Mouse (Mus musculus): Measurements from ENCODE around the gene Paqr5. TPM values are rescaled to one million over a fixed set of nuclear protein-coding genes. Genes with fewer than 3 reads are reported as not detected.

The Paqr5 gene
- polyA plus RNA-seq, 1 experiment from 2014 or later: 2.0 TPM

- Histone ChIP-seq H3K36me3 (no peaks in the 10 kb centered on the region), H3K4me1 (replicated peaks) (peaks cover 13% of the 10 kb centered on the region), H3K9me3 (no peaks in the 10 kb centered on the region), H3K9ac (replicated peaks) (no peak overlapping the region), H3K27ac (no peak overlapping the region), H3K27me3 (no peaks in the 10 kb centered on the region), H3K4me2 (no peak overlapping the region), H3K4me3 (replicated peaks) (no peak overlapping the region)
- ATAC-seq (ENCODE audit: insufficient number of reproducible peaks, insufficient read depth, low FRiP score, low TSS enrichment, low read depth): no peak
- WGBS: 70% methylated on average over 5 of the region's 5 CpGs
Observed at GRCm38 (mm10) chr9:62008360-62008759, 18.3 kb downstream of the Paqr5 start.

- H3K36me3 ChIP-seq: no peaks in the 10 kb centered on the region
- H3K27me3 ChIP-seq: no peaks in the 10 kb centered on the region
- no peak overlapping the region for H3K9ac ChIP-seq (replicated peaks)
- H3K4me2 ChIP-seq: no peak overlapping the region
- peaks cover 17% of the 10 kb centered on the region for H3K4me1 ChIP-seq (replicated peaks)
- WGBS: 59% methylated on average over 4 of the region's 4 CpGs
- no peak overlapping the region for H3K4me3 ChIP-seq (replicated peaks)
- H3K9me3 ChIP-seq: no peaks in the 10 kb centered on the region
- no peak overlapping the region for H3K27ac ChIP-seq
- no peak for ATAC-seq (ENCODE audit: insufficient number of reproducible peaks, insufficient read depth, low FRiP score, low TSS enrichment, low read depth)
Observed at GRCm38 (mm10) chr9:62007028-62007427, 19.6 kb downstream of the Paqr5 start.

- Histone ChIP-seq H3K9ac (replicated peaks) (no peak overlapping the region), H3K27ac (no peak overlapping the region), H3K4me1 (replicated peaks) (peaks cover 20% of the 10 kb centered on the region), H3K27me3 (0 out of 2 replicates have a peak, but pooled peaks cover 3% of the 10 kb centered on the region), H3K4me2 (no peak overlapping the region), H3K36me3 (no peaks in the 10 kb centered on the region), H3K4me3 (replicated peaks) (no peak overlapping the region), H3K9me3 (no peaks in the 10 kb centered on the region)
- WGBS: 43% methylated on average over 2 of the region's 2 CpGs
- no peak for ATAC-seq (ENCODE audit: insufficient number of reproducible peaks, insufficient read depth, low FRiP score, low TSS enrichment, low read depth)
Observed at GRCm38 (mm10) chr9:62003611-62004010, 23.0 kb downstream of the Paqr5 start.

GRCm38 (mm10) chr9:61999653-62000420, 26.8 kb downstream of the Paqr5 start:
- Histone ChIP-seq H3K9me3 (no peaks in the 10 kb centered on the region), H3K36me3 (no peaks in the 10 kb centered on the region), H3K9ac (replicated peaks) (no peak overlapping the region), H3K27ac (no peak overlapping the region), H3K4me2 (no peak overlapping the region), H3K4me1 (replicated peaks) (peaks cover 17% of the 10 kb centered on the region), H3K4me3 (replicated peaks) (no peak overlapping the region), H3K27me3 (0 out of 2 replicates have a peak, but pooled peaks cover 3% of the 10 kb centered on the region)
- ATAC-seq (ENCODE audit: insufficient number of reproducible peaks, insufficient read depth, low FRiP score, low TSS enrichment, low read depth): no peak
- 76% methylated on average over 6 of the region's 6 CpGs for WGBS

- 61% methylated on average over 6 of the region's 6 CpGs for WGBS
- no peak overlapping the region for H3K4me3 ChIP-seq (replicated peaks)
Observed at GRCm38 (mm10) chr9:61997860-61998259, 28.8 kb downstream of the Paqr5 start.

GRCm38 (mm10) chr9:61991158-61991557, 35.5 kb downstream of the Paqr5 start:
- Histone ChIP-seq H3K4me3 (replicated peaks) (no peak overlapping the region), H3K9ac (replicated peaks) (no peak overlapping the region), H3K4me2 (no peak overlapping the region), H3K9me3 (no peaks in the 10 kb centered on the region), H3K27ac (no peak overlapping the region), H3K36me3 (no peaks in the 10 kb centered on the region), H3K27me3 (no peaks in the 10 kb centered on the region), H3K4me1 (replicated peaks) (no peaks in the 10 kb centered on the region)
- 72% methylated on average over 4 of the region's 4 CpGs for WGBS
- no peak for ATAC-seq (ENCODE audit: insufficient number of reproducible peaks, insufficient read depth, low FRiP score, low TSS enrichment, low read depth)

More at GRCm38 (mm10) chr9:61997860-61998259, 28.8 kb downstream of the Paqr5 start:
- Histone ChIP-seq H3K9me3 (no peaks in the 10 kb centered on the region), H3K4me2 (no peak overlapping the region), H3K9ac (replicated peaks) (no peak overlapping the region), H3K4me1 (replicated peaks) (peaks cover 11% of the 10 kb centered on the region), H3K27ac (no peak overlapping the region), H3K36me3 (no peaks in the 10 kb centered on the region), H3K27me3 (0 out of 2 replicates have a peak, but pooled peaks cover 3% of the 10 kb centered on the region)
- ATAC-seq (ENCODE audit: insufficient number of reproducible peaks, insufficient read depth, low FRiP score, low TSS enrichment, low read depth): no peak

GRCm38 (mm10) chr9:61990738-61991137, 35.9 kb downstream of the Paqr5 start:
- 30% methylated on average over 3 of the region's 3 CpGs for WGBS
- ATAC-seq (ENCODE audit: insufficient number of reproducible peaks, insufficient read depth, low FRiP score, low TSS enrichment, low read depth): no peak
- no peak overlapping the region for H3K4me2 ChIP-seq
- H3K9me3 ChIP-seq: no peaks in the 10 kb centered on the region
- no peaks in the 10 kb centered on the region for H3K36me3 ChIP-seq
- no peak overlapping the region for H3K27ac ChIP-seq
- no peaks in the 10 kb centered on the region for H3K27me3 ChIP-seq
- 0 out of 2 replicates have a peak, but pooled peaks cover under 1% of the 10 kb centered on the region for H3K4me1 ChIP-seq (replicated peaks)
- no peak overlapping the region for H3K4me3 ChIP-seq (replicated peaks)
- H3K9ac ChIP-seq (replicated peaks): no peak overlapping the region

GRCm38 (mm10) chr9:61986055-61986454, 40.6 kb downstream of the Paqr5 start:
- Histone ChIP-seq H3K27me3 (no peaks in the 10 kb centered on the region), H3K27ac (no peak overlapping the region), H3K4me3 (replicated peaks) (no peak overlapping the region), H3K4me2 (no peak overlapping the region), H3K9ac (replicated peaks) (no peak overlapping the region), H3K36me3 (no peaks in the 10 kb centered on the region), H3K9me3 (no peaks in the 10 kb centered on the region), H3K4me1 (replicated peaks) (peaks cover 17% of the 10 kb centered on the region)
- no peak for ATAC-seq (ENCODE audit: insufficient number of reproducible peaks, insufficient read depth, low FRiP score, low TSS enrichment, low read depth)
- 86% methylated on average over 7 of the region's 7 CpGs for WGBS

GRCm38 (mm10) chr9:61985183-61985863, 41.3 kb downstream of the Paqr5 start:
- H3K4me1 ChIP-seq (replicated peaks): peaks cover 17% of the 10 kb centered on the region
- WGBS: 35% methylated on average over 11 of the region's 11 CpGs
- H3K36me3 ChIP-seq: no peaks in the 10 kb centered on the region
- no peak for ATAC-seq (ENCODE audit: insufficient number of reproducible peaks, insufficient read depth, low FRiP score, low TSS enrichment, low read depth)
- H3K27ac ChIP-seq: no peak overlapping the region
- no peak overlapping the region for H3K4me3 ChIP-seq (replicated peaks)
- H3K9me3 ChIP-seq: no peaks in the 10 kb centered on the region
- H3K27me3 ChIP-seq: no peaks in the 10 kb centered on the region
- no peak overlapping the region for H3K4me2 ChIP-seq
- no peak overlapping the region for H3K9ac ChIP-seq (replicated peaks)

- Histone ChIP-seq H3K9ac (replicated peaks) (no peak overlapping the region), H3K4me1 (replicated peaks) (peaks cover 17% of the 10 kb centered on the region), H3K36me3 (no peaks in the 10 kb centered on the region), H3K4me2 (no peak overlapping the region), H3K9me3 (peaks cover 4% of the 10 kb centered on the region; the same call in 1 of the 2 replicates), H3K4me3 (replicated peaks) (no peak overlapping the region), H3K27me3 (no peaks in the 10 kb centered on the region), H3K27ac (no peak overlapping the region)
- no peak for ATAC-seq (ENCODE audit: insufficient number of reproducible peaks, insufficient read depth, low FRiP score, low TSS enrichment, low read depth)
- WGBS: 83% methylated on average over 7 of the region's 7 CpGs
Observed at GRCm38 (mm10) chr9:61982940-61983620, 43.6 kb downstream of the Paqr5 start.

GRCm38 (mm10) chr9:61981876-61982275, 44.8 kb downstream of the Paqr5 start:
- no peak for ATAC-seq (ENCODE audit: insufficient number of reproducible peaks, insufficient read depth, low FRiP score, low TSS enrichment, low read depth)
- WGBS: 57% methylated on average over 5 of the region's 5 CpGs
- H3K4me1 ChIP-seq (replicated peaks): peaks cover 17% of the 10 kb centered on the region
- H3K27ac ChIP-seq: no peak overlapping the region
- no peak overlapping the region for H3K9ac ChIP-seq (replicated peaks)
- no peaks in the 10 kb centered on the region for H3K27me3 ChIP-seq
- H3K4me3 ChIP-seq (replicated peaks): no peak overlapping the region
- no peak overlapping the region for H3K4me2 ChIP-seq
- peaks cover 4% of the 10 kb centered on the region; the same call in 1 of the 2 replicates for H3K9me3 ChIP-seq
- no peaks in the 10 kb centered on the region for H3K36me3 ChIP-seq

Measured in limb, embryonic 12.5 days (tissue).